Mouse (Mus musculus) midbrain, postnatal 0 days (tissue): ENCODE results near the gene Gm10024. TPM values are rescaled to one million over a fixed set of nuclear protein-coding genes. Genes with fewer than 3 reads are reported as not detected.
"Not testable (repeated sequence)": the region's sequence is repeated elsewhere in the genome, so short reads cannot be mapped to it uniquely, and the experiment has no call there.

Experiments
- ATAC-seq: fragments of 200-750 bp; cut with Nextera tagmentation; 2 replicates; pipeline ENCODE4 v1.8.0; 2017; ENCODE audit warnings: moderate number of reproducible peaks, mild to moderate bottlenecking, moderate TSS enrichment, moderate library complexity; ENCODE audit not compliant: low FRiP score
- DNase-seq: peaks from one replicate; pipeline ENCODE4 v3.0.0-alpha.2; 2015; ENCODE audit warnings: low spot score
- H3K27ac ChIP-seq: fragments of 300-500 bp; sonication (generic); 2 replicates; pipeline ENCODE4 v1.5.1; 2014; ENCODE audit warnings: low read depth, mild to moderate bottlenecking, low read length, mixed read lengths
- H3K27me3 ChIP-seq: fragments of 300-500 bp; sonication (generic); 2 replicates; pipeline ENCODE4 v1.6.1; 2014; ENCODE audit warnings: low read length, control low read depth, mixed read lengths; ENCODE audit not compliant: insufficient read depth
- H3K36me3 ChIP-seq: fragments of 300-500 bp; sonication (generic); 2 replicates; pipeline ENCODE4 v1.6.1; 2014; ENCODE audit warnings: low read length, control low read depth, mixed read lengths; ENCODE audit not compliant: insufficient read depth
- H3K4me1 ChIP-seq: fragments of 300-500 bp; sonication (generic); 2 replicates; pipeline ENCODE4 v1.6.1; 2014; ENCODE audit warnings: mild to moderate bottlenecking, control low read depth, antibody characterized with exemption, low read length, mixed read lengths; ENCODE audit not compliant: insufficient read depth
- H3K4me2 ChIP-seq: fragments of 300-500 bp; sonication (generic); 2 replicates; pipeline ENCODE4 v1.6.1; 2014; ENCODE audit warnings: low read depth, mild to moderate bottlenecking, low read length, mixed read lengths; ENCODE audit not compliant: poor library complexity, severe bottlenecking
- H3K4me3 ChIP-seq: fragments of 300-500 bp; sonication (generic); 2 replicates; pipeline ENCODE4 v1.5.1; 2014; ENCODE audit warnings: low read depth, mild to moderate bottlenecking, low read length, moderate library complexity
- H3K9ac ChIP-seq: fragments of 300-500 bp; sonication (generic); replicated peaks from 2 replicates; pipeline ENCODE4 v1.6.1; 2014; ENCODE audit warnings: mild to moderate bottlenecking, low read length, moderate library complexity, mixed read lengths; ENCODE audit not compliant: poor library complexity, severe bottlenecking
- H3K9me3 ChIP-seq: fragments of 300-500 bp; sonication (generic); 2 replicates; pipeline ENCODE4 v1.6.1; 2016; ENCODE audit warnings: low read length, control low read depth
- CTCF ChIP-seq: IDR thresholded peaks from 2 replicates; pipeline ENCODE4 v1.5.1; 2016; ENCODE audit warnings: antibody characterized with exemption, mild to moderate bottlenecking
- WGBS: fragments of 180-500 bp; shearing (Covaris S2); extraction: QIAGEN DNeasy Blood & Tissue Kit; methylation state at CpG from one replicate; pipeline ENCODE4 v1.1.7; 2014; 5-methylcytosine and 5-hydroxymethylcytosine counted together
- polyA plus RNA-seq: library from polyadenylated mRNA; unstranded; fragments of >200 nt; fragmentation: Nextera tagmentation; extraction: Ambion mirVana; gene quantifications from 2 replicates; pipeline ENCODE4 v1.2.1, GENCODE M21; 2015
- total RNA-seq: library from RNA; depleted of rRNA; stranded (reverse); fragments of >200 nt; gene quantifications from 2 replicates; pipeline ENCODE4 v1.2.3, GENCODE M21; 2014

Gm10024 gene
- total and polyA plus RNA-seq, 2 experiments from 2014 or later: not detected

- H3K27ac ChIP-seq: no peak overlapping the region
These were observed 37.5 kb upstream of the Gm10024 start for GRCm38 (mm10) chr10:77673765-77674164.

DNA sequence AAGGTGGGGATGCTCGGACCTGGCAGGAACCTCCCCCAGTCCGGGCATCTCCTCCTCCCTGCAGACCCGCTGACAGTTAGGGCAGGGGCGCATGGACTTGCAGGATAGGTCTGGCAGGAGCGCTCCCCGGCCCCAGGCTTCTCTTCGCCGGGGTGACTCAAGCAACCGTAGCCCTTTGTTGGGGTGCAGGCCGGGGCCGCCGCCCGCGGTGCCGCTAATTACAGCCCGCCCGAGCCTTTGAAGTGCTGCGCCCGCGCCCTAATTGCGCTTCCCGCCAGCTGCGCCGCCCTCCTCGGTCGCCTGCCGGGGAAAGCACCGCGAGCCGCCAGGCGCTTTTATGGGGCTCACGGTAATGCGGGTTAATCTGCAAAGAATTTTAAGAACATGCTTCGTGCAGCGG is 33.7 kb upstream of the Gm10024 start:
- DNase-seq (no peak), ATAC-seq (no peak)
- Histone ChIP-seq H3K9ac (0 out of 2 replicates have a peak overlapping the region, but pooled peaks have one; percentile 29), H3K27ac (no peak overlapping the region), H3K36me3 (no peaks in the 10 kb centered on the region), H3K27me3 (peaks cover 18% of the 10 kb centered on the region), H3K4me3 (peak overlapping the region; percentile 37), H3K9me3 (no peaks in the 10 kb centered on the region), H3K4me2 (peak overlapping the region; percentile 84), H3K4me1 (peaks cover 4% of the 10 kb centered on the region; the same call in 1 of the 2 replicates)
- under 1% methylated on average over 35 of the region's 35 CpGs for WGBS
- no peak for TF ChIP-seq CTCF

More at GRCm38 (mm10) chr10:77673765-77674164, 37.5 kb upstream of the Gm10024 start:
- no peaks in the 10 kb centered on the region for H3K36me3 ChIP-seq
- no peak overlapping the region for H3K4me3 ChIP-seq
- WGBS: 64% methylated on average over 13 of the region's 13 CpGs
- H3K27me3 ChIP-seq: peaks cover 18% of the 10 kb centered on the region
- peaks cover 4% of the 10 kb centered on the region; the same call in 1 of the 2 replicates for H3K4me1 ChIP-seq
- no peak for TF ChIP-seq CTCF
- DNase-seq: no peak
- ATAC-seq: no peak
- no peaks in the 10 kb centered on the region for H3K9me3 ChIP-seq
- H3K9ac ChIP-seq: no peak overlapping the region
- no peak overlapping the region for H3K4me2 ChIP-seq

DNA sequence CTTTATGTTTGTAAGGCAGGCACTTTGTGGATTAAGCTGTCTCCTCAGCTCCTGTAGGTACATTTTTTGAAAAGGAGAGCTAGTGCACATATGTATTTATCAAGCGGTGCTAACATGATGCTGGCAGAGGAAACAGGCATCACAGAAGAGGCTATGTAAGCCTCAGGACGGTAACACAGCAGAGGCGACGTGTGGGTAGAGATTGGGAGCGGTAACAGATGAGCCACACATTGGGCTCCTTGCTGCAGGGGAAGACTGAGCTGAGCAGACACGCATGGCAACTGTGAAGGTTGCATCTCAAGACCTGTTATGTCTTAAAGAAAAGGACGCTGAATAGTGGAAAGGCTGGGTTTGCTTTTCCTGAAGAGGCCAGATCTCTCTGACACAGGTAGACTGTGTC is 28.3 kb upstream of the Gm10024 start:
- H3K4me2 ChIP-seq: no peak overlapping the region
- no peaks in the 10 kb centered on the region for H3K36me3 ChIP-seq
- no peak for TF ChIP-seq CTCF
- 69% methylated on average over 7 of the region's 7 CpGs for WGBS
- no peak overlapping the region for H3K27ac ChIP-seq
- H3K27me3 ChIP-seq: peaks cover 20% of the 10 kb centered on the region
- H3K4me1 ChIP-seq: 0 out of 2 replicates have a peak, but pooled peaks cover 3% of the 10 kb centered on the region
- H3K4me3 ChIP-seq: no peak overlapping the region
- DNase-seq: no peak
- no peak overlapping the region for H3K9ac ChIP-seq
- H3K9me3 ChIP-seq: no peaks in the 10 kb centered on the region
- ATAC-seq: no peak

GRCm38 (mm10) chr10:77684181-77684580 is 27.1 kb upstream of the Gm10024 start:
- H3K27ac ChIP-seq: no peak overlapping the region
- H3K4me1 ChIP-seq: 0 out of 2 replicates have a peak, but pooled peaks cover 3% of the 10 kb centered on the region
- H3K4me2 ChIP-seq: no peak overlapping the region
- ATAC-seq (no peak), DNase-seq (no peak)
- no peak for TF ChIP-seq CTCF
- H3K36me3 ChIP-seq: no peaks in the 10 kb centered on the region
- no peak overlapping the region for H3K4me3 ChIP-seq
- H3K27me3 ChIP-seq: peaks cover 14% of the 10 kb centered on the region
- no peaks in the 10 kb centered on the region for H3K9me3 ChIP-seq
- WGBS: 33% methylated on average over 8 of the region's 8 CpGs
- no peak overlapping the region for H3K9ac ChIP-seq

DNA sequence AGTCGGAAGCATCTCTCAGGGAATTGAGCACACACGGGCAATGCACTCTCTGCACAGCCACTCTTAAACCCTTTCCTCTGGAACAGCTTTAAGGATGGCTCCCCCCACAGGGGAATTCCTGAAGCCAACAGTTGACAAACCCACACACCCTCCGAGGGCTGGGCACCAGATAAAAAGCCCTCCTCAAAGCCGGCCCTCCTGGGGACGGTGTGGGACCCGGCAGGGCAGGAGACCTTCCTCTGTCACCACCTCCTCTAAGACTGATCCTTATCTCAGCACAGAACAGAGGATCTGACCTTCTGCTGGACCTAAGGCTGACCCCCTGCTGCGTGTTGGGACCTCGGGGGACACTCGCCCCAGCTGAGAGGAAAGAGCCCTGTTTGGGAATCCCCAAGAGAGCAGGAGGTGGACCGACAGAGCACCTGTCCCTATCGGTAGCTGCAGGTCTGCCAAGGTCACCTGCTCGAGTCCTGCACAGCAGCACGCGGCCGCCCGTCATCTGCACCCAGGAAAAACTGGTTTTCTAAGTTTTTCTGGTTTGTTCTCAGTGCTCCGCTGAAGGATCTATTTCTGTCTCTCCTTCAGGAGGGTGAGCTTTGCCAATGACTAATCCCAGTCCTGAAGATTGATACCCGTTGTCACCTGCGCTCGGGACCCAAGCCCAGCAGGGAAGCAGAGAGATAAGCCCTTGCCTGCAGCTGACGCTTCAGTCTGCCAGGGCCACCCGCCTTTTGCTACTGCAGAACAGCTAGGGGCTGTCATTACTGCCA is 25.2 kb upstream of the Gm10024 start, which contains the start of gene Tspear:
TSS of gene Tspear (plus strand) at position 675 of the 770 bp plus-strand sequence.
- TF ChIP-seq CTCF: no peak
- 11% methylated on average over 22 of the region's 22 CpGs for WGBS

DNA sequence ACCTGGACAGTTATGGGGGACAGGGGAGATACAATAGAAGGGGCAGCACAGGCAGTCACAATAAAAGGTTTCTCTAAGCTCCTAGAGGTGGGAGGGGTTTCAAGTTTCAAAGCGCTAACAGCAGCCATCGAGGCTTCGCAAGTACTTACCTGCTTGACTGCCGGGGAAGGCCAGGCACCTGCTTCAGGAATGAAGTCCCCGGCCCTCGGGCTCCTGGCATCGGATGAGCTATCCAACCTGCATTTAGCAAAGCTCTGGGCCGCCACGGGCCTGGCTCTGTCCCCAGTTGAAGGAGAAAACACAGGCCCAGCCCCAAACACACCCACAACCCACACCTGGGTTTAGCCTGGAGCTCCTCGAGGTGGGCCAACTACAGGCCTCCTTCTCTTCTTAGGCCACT is 24.2 kb upstream of the Gm10024 start:
- no peak overlapping the region for H3K9ac ChIP-seq
- no peak overlapping the region for H3K27ac ChIP-seq
- no peaks in the 10 kb centered on the region for H3K9me3 ChIP-seq
- DNase-seq: no peak
- 0 out of 2 replicates have a peak, but pooled peaks cover 3% of the 10 kb centered on the region for H3K4me1 ChIP-seq
- no peak overlapping the region for H3K4me2 ChIP-seq
- no peak for ATAC-seq
- H3K27me3 ChIP-seq: peaks cover 14% of the 10 kb centered on the region
- no peaks in the 10 kb centered on the region for H3K36me3 ChIP-seq
- no peak for TF ChIP-seq CTCF
- 46% methylated on average over 10 of the region's 10 CpGs for WGBS
- no peak overlapping the region for H3K4me3 ChIP-seq

More for the DNA sequence above, 25.2 kb upstream of the Gm10024 start, which contains the start of gene Tspear:
- Histone ChIP-seq H3K27me3 (peaks cover 14% of the 10 kb centered on the region), H3K4me3 (no peak within 1 kb of the TSS), H3K27ac (no peak within 1 kb of the TSS), H3K4me2 (no peak within 1 kb of the TSS), H3K36me3 (no peaks in the 10 kb centered on the region), H3K9me3 (no peaks in the 10 kb centered on the region), H3K9ac (no peak within 1 kb of the TSS), H3K4me1 (0 out of 2 replicates have a peak, but pooled peaks cover 3% of the 10 kb centered on the region)
- DNase-seq: no peak
- ATAC-seq: no peak

- H3K27ac ChIP-seq, H3K9ac ChIP-seq, H3K9me3 ChIP-seq, H3K4me1 ChIP-seq, H3K4me2 ChIP-seq, H3K4me3 ChIP-seq, H3K36me3 ChIP-seq, DNase-seq, ATAC-seq: not testable (repeated sequence)
- H3K27me3 ChIP-seq: peaks cover 14% of the 10 kb centered on the region
- WGBS: 70% methylated on average over 3 of the region's 3 CpGs
These were observed 20.9 kb upstream of the Gm10024 start, which contains the start of gene Gm19402 for GRCm38 (mm10) chr10:77690356-77690807. Gene Gm19402, minus strand, starts transcription at chr10:77690757.
